Mouse (Mus musculus) stomach, embryonic 14.5 days (tissue): Measurements from ENCODE around the gene Gdf10. TPM values are rescaled to one million over a fixed set of nuclear protein-coding genes. Genes with fewer than 3 reads are reported as not detected.
A peak's percentile ranks its signal among the peaks of the same experiment; 100 is the strongest.

ENCODE experiments used
- ATAC-seq: fragments of 200-750 bp; cut with Nextera tagmentation; 2 replicates; pipeline ENCODE4 v1.8.0; 2017; ENCODE audit warnings: low read depth, moderate TSS enrichment; ENCODE audit not compliant: insufficient number of reproducible peaks, insufficient read depth, low FRiP score
- H3K27ac ChIP-seq: fragments of 300-500 bp; sonication (generic); 2 replicates; pipeline ENCODE4 v1.5.1; 2014; ENCODE audit warnings: mild to moderate bottlenecking, low read length, moderate library complexity, mixed read lengths
- H3K27me3 ChIP-seq: fragments of 300-500 bp; sonication (generic); 2 replicates; pipeline ENCODE4 v1.6.1; 2014; ENCODE audit warnings: low read length, control low read depth, mixed read lengths; ENCODE audit not compliant: control insufficient read depth, insufficient read depth
- H3K36me3 ChIP-seq: fragments of 300-500 bp; sonication (generic); 2 replicates; pipeline ENCODE4 v1.6.1; 2014; ENCODE audit warnings: mild to moderate bottlenecking, control low read depth, low read length, moderate library complexity, mixed read lengths; ENCODE audit not compliant: control insufficient read depth, insufficient read depth
- H3K4me1 ChIP-seq: fragments of 300-500 bp; sonication (generic); 2 replicates; pipeline ENCODE4 v1.6.1; 2014; ENCODE audit warnings: low read length, control low read depth, mixed read lengths; ENCODE audit not compliant: control insufficient read depth, insufficient read depth
- H3K4me2 ChIP-seq: fragments of 300-500 bp; sonication (generic); replicated peaks from 2 replicates; pipeline ENCODE4 v1.6.1; 2014; ENCODE audit warnings: low read depth, low read length, control low read depth
- H3K4me3 ChIP-seq: fragments of 300-500 bp; sonication (generic); 2 replicates; pipeline ENCODE4 v1.5.1; 2014; ENCODE audit warnings: low read depth, low read length, control low read depth
- H3K9ac ChIP-seq: fragments of 300-500 bp; sonication (generic); replicated peaks from 2 replicates; pipeline ENCODE4 v1.6.1; 2014; ENCODE audit warnings: low read depth, mild to moderate bottlenecking, control low read depth, low read length, moderate library complexity, mixed read lengths
- H3K9me3 ChIP-seq: fragments of 300-500 bp; sonication (generic); 2 replicates; pipeline ENCODE4 v1.6.1; 2016; ENCODE audit warnings: low read depth, low read length, control low read depth; ENCODE audit not compliant: control insufficient read depth
- WGBS: fragments of 180-500 bp; shearing (Covaris S2); extraction: QIAGEN DNeasy Blood & Tissue Kit; methylation state at CpG from one replicate; pipeline ENCODE4 v1.1.7; 2014; 5-methylcytosine and 5-hydroxymethylcytosine counted together
- polyA plus RNA-seq: library from polyadenylated mRNA; unstranded; fragments of >200 nt; fragmentation: Nextera tagmentation; extraction: Ambion mirVana; gene quantifications from 2 replicates; pipeline ENCODE4 v1.2.1, GENCODE M21; 2014

Gdf10 gene
- 5.8 and 6.7 TPM in 2 replicates for polyA plus RNA-seq

DNA sequence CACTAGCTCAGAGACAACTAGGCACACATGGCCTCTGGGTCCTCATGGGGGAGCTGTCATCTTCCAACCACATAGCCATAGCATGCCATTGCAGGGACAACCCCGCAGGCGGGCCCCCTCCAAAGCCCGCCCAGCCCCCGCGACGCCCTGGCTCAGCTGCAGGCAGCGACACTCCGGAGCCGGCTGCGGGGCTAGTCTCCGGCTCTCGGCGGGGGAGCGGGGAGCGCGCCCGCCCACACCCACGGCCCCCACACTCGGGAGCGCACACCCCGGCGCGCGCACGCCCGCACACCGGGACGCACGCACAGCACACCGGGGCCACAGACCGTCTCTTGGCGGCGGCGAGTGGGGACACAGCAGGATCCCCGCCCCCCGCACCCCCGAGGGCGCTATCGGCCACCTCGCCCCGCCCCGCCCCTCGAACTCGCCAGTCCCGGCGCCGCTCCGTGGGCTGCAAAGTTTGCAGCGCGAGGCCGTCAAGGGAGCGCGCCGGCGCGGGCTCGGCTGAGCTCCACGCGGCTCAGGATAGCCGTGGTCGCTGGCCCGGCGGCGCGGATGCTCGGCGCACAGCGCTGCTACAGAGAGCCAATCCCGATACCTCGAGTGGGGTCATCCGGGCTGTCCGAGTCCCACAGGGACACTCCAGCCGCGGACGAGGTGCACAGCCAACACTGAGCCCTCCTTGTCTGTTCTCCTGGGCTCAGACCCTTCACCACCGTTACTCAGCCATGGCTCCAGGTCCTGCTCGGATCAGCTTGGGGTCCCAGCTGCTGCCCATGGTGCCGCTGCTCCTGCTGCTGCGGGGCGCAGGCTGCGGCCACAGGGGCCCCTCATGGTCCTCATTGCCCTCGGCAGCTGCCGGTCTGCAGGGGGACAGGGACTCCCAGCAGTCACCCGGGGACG, at the start of gene Gdf10:
Gene Gdf10 (plus strand): TSS at position 420 of the 903 bp plus-strand sequence.
- no peak within 1 kb of the TSS for H3K27ac ChIP-seq

GRCm38 (mm10) chr14:33878826-33879225, 44.6 kb upstream of the Gdf10 start:
- Histone ChIP-seq H3K27me3 (no peaks in the 10 kb centered on the region), H3K27ac (no peak overlapping the region), H3K4me3 (no peak overlapping the region), H3K36me3 (no peaks in the 10 kb centered on the region), H3K9me3 (no peaks in the 10 kb centered on the region), H3K4me2 (no peak overlapping the region), H3K9ac (no peak overlapping the region), H3K4me1 (no peaks in the 10 kb centered on the region)
- 72% methylated on average over 1 of the region's 1 CpGs for WGBS
- no peak for ATAC-seq

More for the DNA sequence above, at the start of gene Gdf10:
- H3K9ac ChIP-seq: peak within 1 kb of the TSS; percentile 40; the same call in 1 of the 2 replicates
- H3K4me2 ChIP-seq: peak within 1 kb of the TSS; percentile 97
- H3K36me3 ChIP-seq: no peaks in the 10 kb centered on the region
- H3K4me3 ChIP-seq: peak within 1 kb of the TSS; percentile 62
- ATAC-seq: peak; percentile 67
- no peaks in the 10 kb centered on the region for H3K9me3 ChIP-seq
- WGBS: under 1% methylated on average over 77 of the region's 85 CpGs
- no peaks in the 10 kb centered on the region; the same call in 1 of the 2 replicates for H3K4me1 ChIP-seq
- H3K27me3 ChIP-seq: peaks cover 16% of the 10 kb centered on the region; the same call in 1 of the 2 replicates

GRCm38 (mm10) chr14:33880236-33880635, 43.2 kb upstream of the Gdf10 start:
- Histone ChIP-seq H3K4me1 (no peaks in the 10 kb centered on the region), H3K27me3 (no peaks in the 10 kb centered on the region), H3K4me2 (no peak overlapping the region), H3K9me3 (no peaks in the 10 kb centered on the region), H3K4me3 (no peak overlapping the region), H3K27ac (no peak overlapping the region), H3K9ac (no peak overlapping the region), H3K36me3 (no peaks in the 10 kb centered on the region)
- 78% methylated on average over 3 of the region's 3 CpGs for WGBS
- no peak for ATAC-seq

- Histone ChIP-seq H3K4me3 (no peak overlapping the region), H3K9ac (no peak overlapping the region), H3K4me1 (no peaks in the 10 kb centered on the region), H3K36me3 (no peaks in the 10 kb centered on the region), H3K9me3 (no peaks in the 10 kb centered on the region), H3K27me3 (no peaks in the 10 kb centered on the region), H3K4me2 (no peak overlapping the region), H3K27ac (no peak overlapping the region)
- no peak for ATAC-seq
- 75% methylated on average over 3 of the region's 3 CpGs for WGBS
Observed at GRCm38 (mm10) chr14:33881471-33881870, 41.9 kb upstream of the Gdf10 start.

DNA sequence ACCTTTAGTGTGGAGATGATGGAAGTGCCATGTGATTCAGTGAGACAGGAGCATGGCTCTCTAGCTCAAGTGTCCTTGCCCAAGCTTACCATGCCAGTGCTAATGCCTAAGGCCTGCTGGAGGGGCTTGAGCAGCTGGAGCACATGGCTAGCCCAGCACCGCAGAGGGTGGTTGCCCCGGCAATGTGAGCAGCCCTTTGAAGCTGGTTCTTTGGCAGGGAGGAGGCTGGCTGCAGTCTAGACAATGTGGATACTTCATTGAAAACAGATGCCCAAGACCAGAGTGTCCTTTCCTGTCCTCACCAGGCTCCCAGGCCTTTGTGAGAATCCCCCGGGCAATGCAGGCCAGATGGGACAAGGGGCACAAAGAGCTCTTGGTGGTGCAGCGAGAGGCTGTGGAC, 40.3 kb upstream of the Gdf10 start:
- Histone ChIP-seq H3K36me3 (no peaks in the 10 kb centered on the region), H3K27ac (no peak overlapping the region), H3K9me3 (no peaks in the 10 kb centered on the region), H3K4me3 (no peak overlapping the region), H3K27me3 (no peaks in the 10 kb centered on the region), H3K4me2 (no peak overlapping the region), H3K4me1 (no peaks in the 10 kb centered on the region), H3K9ac (no peak overlapping the region)
- ATAC-seq: no peak
- 84% methylated on average over 4 of the region's 4 CpGs for WGBS

DNA sequence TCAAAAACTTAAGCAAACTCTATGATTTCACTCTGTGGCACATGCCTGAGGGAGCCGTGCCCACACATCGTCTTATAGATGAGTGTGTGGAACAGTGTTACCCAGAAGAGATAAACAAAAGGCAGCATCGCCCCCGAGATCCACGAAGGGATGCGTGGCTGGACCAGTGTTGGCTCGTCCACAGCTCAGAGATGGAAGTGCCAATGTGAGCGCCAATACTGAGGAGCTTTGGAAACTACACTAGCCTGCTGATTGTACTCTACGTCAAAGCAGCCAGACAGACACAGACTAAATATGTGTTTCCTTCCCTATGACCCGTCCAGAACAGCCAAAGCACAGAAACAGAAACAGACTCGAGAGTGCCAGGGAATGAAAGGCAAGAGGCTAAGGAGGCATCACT, 37.9 kb upstream of the Gdf10 start:
- ATAC-seq: no peak
- Histone ChIP-seq H3K4me3 (no peak overlapping the region), H3K27ac (no peak overlapping the region), H3K9ac (no peak overlapping the region), H3K4me2 (no peak overlapping the region), H3K4me1 (no peaks in the 10 kb centered on the region), H3K27me3 (no peaks in the 10 kb centered on the region), H3K9me3 (no peaks in the 10 kb centered on the region), H3K36me3 (no peaks in the 10 kb centered on the region)
- WGBS: 77% methylated on average over 11 of the region's 11 CpGs

- no peaks in the 10 kb centered on the region for H3K27me3 ChIP-seq
- no peak for ATAC-seq
- no peaks in the 10 kb centered on the region for H3K9me3 ChIP-seq
- H3K4me1 ChIP-seq: no peaks in the 10 kb centered on the region
- no peak overlapping the region for H3K4me3 ChIP-seq
- no peak overlapping the region for H3K27ac ChIP-seq
- H3K9ac ChIP-seq: no peak overlapping the region
- H3K4me2 ChIP-seq: no peak overlapping the region
- 80% methylated on average over 11 of the region's 11 CpGs for WGBS
- no peaks in the 10 kb centered on the region for H3K36me3 ChIP-seq
Observed at GRCm38 (mm10) chr14:33888387-33889035, 34.9 kb upstream of the Gdf10 start.

DNA sequence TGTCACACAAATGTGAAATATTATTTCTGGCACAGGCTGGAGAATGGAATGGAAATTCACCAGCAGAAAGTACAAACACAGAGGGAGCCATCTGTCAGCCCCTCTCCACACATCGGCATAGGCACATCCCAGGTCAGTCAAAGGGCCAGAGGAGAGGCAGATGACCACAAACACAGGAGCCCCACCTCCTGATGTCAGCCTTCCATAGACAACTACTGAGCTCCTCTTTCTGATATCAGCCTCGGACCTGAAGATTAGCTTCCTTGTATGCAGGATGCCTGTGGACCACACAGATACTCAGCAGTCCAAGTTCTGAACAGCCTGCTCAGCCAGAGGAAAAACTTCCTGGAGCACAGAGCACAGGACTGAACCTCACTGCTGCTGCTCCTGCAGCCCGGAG, 33.4 kb upstream of the Gdf10 start:
- Histone ChIP-seq H3K9me3 (no peaks in the 10 kb centered on the region), H3K27ac (no peak overlapping the region), H3K27me3 (no peaks in the 10 kb centered on the region), H3K4me1 (no peaks in the 10 kb centered on the region), H3K4me2 (no peak overlapping the region), H3K4me3 (no peak overlapping the region), H3K9ac (no peak overlapping the region), H3K36me3 (no peaks in the 10 kb centered on the region)
- ATAC-seq: no peak
- 62% methylated on average over 3 of the region's 3 CpGs for WGBS
